Mouse (Mus musculus) forebrain, embryonic 15.5 days (tissue): ENCODE data around the gene Nfs1. TPM values are rescaled to one million over a fixed set of nuclear protein-coding genes. Genes with fewer than 3 reads are reported as not detected.
"Not testable (repeated sequence)": the region's sequence is repeated elsewhere in the genome, so short reads cannot be mapped to it uniquely, and the experiment has no call there.

Source experiments
- ATAC-seq: fragments of 200-750 bp; cut with Nextera tagmentation; replicated peaks from 2 replicates; pipeline ENCODE4 v1.8.0; 2017; ENCODE audit warnings: mild to moderate bottlenecking, moderate TSS enrichment, moderate library complexity
- H3K27ac ChIP-seq: fragments of 300-500 bp; sonication (generic); replicated peaks from 2 replicates; pipeline ENCODE4 v1.5.1; 2015; ENCODE audit warnings: mild to moderate bottlenecking, inconsistent platforms
- H3K27me3 ChIP-seq: fragments of 300-500 bp; sonication (generic); 2 replicates; pipeline ENCODE4 v1.6.1; 2015; ENCODE audit warnings: inconsistent platforms
- H3K36me3 ChIP-seq: fragments of 300-500 bp; sonication (generic); 2 replicates; pipeline ENCODE4 v1.6.1; 2015; ENCODE audit warnings: mild to moderate bottlenecking, inconsistent platforms
- H3K4me1 ChIP-seq: fragments of 300-500 bp; sonication (generic); 2 replicates; pipeline ENCODE4 v1.6.1; 2015; ENCODE audit warnings: inconsistent platforms
- H3K4me2 ChIP-seq: fragments of 300-500 bp; sonication (generic); replicated peaks from 2 replicates; pipeline ENCODE4 v1.6.1; 2015; ENCODE audit warnings: mild to moderate bottlenecking, inconsistent platforms
- H3K4me3 ChIP-seq: fragments of 300-500 bp; sonication (generic); 2 replicates; pipeline ENCODE4 v1.5.1; 2015; ENCODE audit warnings: mild to moderate bottlenecking, inconsistent platforms
- H3K9ac ChIP-seq: fragments of 300-500 bp; sonication (generic); replicated peaks from 2 replicates; pipeline ENCODE4 v1.6.1; 2015; ENCODE audit warnings: mild to moderate bottlenecking, inconsistent platforms
- H3K9me3 ChIP-seq: fragments of 300-500 bp; sonication (generic); 2 replicates; pipeline ENCODE4 v1.6.1; 2016; ENCODE audit warnings: inconsistent platforms
- WGBS: fragments of 180-500 bp; shearing (Covaris S2); methylation state at CpG from one replicate; pipeline ENCODE4 v1.1.7; 2015; ENCODE audit warnings: mixed read lengths; 5-methylcytosine and 5-hydroxymethylcytosine counted together
- polyA plus RNA-seq: library from polyadenylated mRNA; unstranded; fragments of >200 nt; fragmentation: Nextera tagmentation; extraction: Ambion mirVana; gene quantifications from 2 replicates; pipeline ENCODE4 v1.2.1, GENCODE M21; 2015

Gene Nfs1
- polyA plus RNA-seq, 1 experiment from 2014 or later = 40.7 TPM

GRCm38 (mm10) chr2:156135695-156136094, 8.3 kb downstream of the Nfs1 start:
- 90% methylated on average over 6 of the region's 6 CpGs for WGBS
- H3K4me3 ChIP-seq = no peak overlapping the region
- peaks cover 6% of the 10 kb centered on the region; the same call in 1 of the 2 replicates for H3K36me3 ChIP-seq
- no peak for ATAC-seq
- H3K27ac ChIP-seq = no peak overlapping the region
- H3K9me3 ChIP-seq = no peaks in the 10 kb centered on the region
- no peak overlapping the region for H3K4me2 ChIP-seq
- H3K27me3 ChIP-seq = no peaks in the 10 kb centered on the region
- no peaks in the 10 kb centered on the region for H3K4me1 ChIP-seq
- no peak overlapping the region for H3K9ac ChIP-seq

GRCm38 (mm10) chr2:156134161-156134560, 9.8 kb downstream of the Nfs1 start:
- Histone ChIP-seq H3K27ac (no peak overlapping the region), H3K4me1 (no peaks in the 10 kb centered on the region), H3K4me3 (no peak overlapping the region), H3K9me3 (no peaks in the 10 kb centered on the region), H3K36me3 (peaks cover 6% of the 10 kb centered on the region; the same call in 1 of the 2 replicates), H3K4me2 (no peak overlapping the region), H3K27me3 (no peaks in the 10 kb centered on the region), H3K9ac (no peak overlapping the region)
- no peak for ATAC-seq
- 87% methylated on average over 5 of the region's 5 CpGs for WGBS

- H3K36me3 ChIP-seq = peaks cover 15% of the 10 kb centered on the region
- H3K27ac ChIP-seq = no peak within 1 kb of the TSS
- no peak within 1 kb of the TSS for H3K4me2 ChIP-seq
- H3K27me3 ChIP-seq = no peaks in the 10 kb centered on the region
- H3K9me3 ChIP-seq = no peaks in the 10 kb centered on the region
- H3K9ac ChIP-seq = no peak within 1 kb of the TSS
- 98% methylated on average over 5 of the region's 5 CpGs for WGBS
- no peak for ATAC-seq
- no peaks in the 10 kb centered on the region for H3K4me1 ChIP-seq
- no peak within 1 kb of the TSS for H3K4me3 ChIP-seq
Observed at GRCm38 (mm10) chr2:156126992-156127391, 17.0 kb downstream of the Nfs1 start, which contains the start of gene Gm28036. TSS of gene Gm28036 (minus strand) at chr2:156127092.

- H3K9ac ChIP-seq = no peak overlapping the region
- H3K27ac ChIP-seq = no peak overlapping the region
- no peaks in the 10 kb centered on the region for H3K4me1 ChIP-seq
- peaks cover 9% of the 10 kb centered on the region; the same call in 1 of the 2 replicates for H3K36me3 ChIP-seq
- ATAC-seq = no peak
- H3K4me3 ChIP-seq = no peak overlapping the region
- H3K9me3 ChIP-seq = no peaks in the 10 kb centered on the region
- WGBS = 90% methylated on average over 5 of the region's 5 CpGs
- H3K27me3 ChIP-seq = no peaks in the 10 kb centered on the region
- no peak overlapping the region for H3K4me2 ChIP-seq
Observed at GRCm38 (mm10) chr2:156123731-156124130, 20.3 kb downstream of the Nfs1 start.

- Histone ChIP-seq H3K4me2 (no peak overlapping the region), H3K9ac (no peak overlapping the region), H3K27ac (no peak overlapping the region), H3K36me3 (0 out of 2 replicates have a peak, but pooled peaks cover 4% of the 10 kb centered on the region), H3K4me3 (no peak overlapping the region), H3K4me1 (no peaks in the 10 kb centered on the region), H3K27me3 (no peaks in the 10 kb centered on the region), H3K9me3 (no peaks in the 10 kb centered on the region)
- no peak for ATAC-seq
Observed at GRCm38 (mm10) chr2:156119566-156119965, 24.4 kb downstream of the Nfs1 start.

- 24% methylated on average over 5 of the region's 5 CpGs for WGBS
Observed at GRCm38 (mm10) chr2:156112080-156112423, 31.9 kb downstream of the Nfs1 start.

GRCm38 (mm10) chr2:156111358-156112079, 32.5 kb downstream of the Nfs1 start, which contains the start of the genes Cpne1 and Rbm12:
TSS of gene Cpne1 (minus strand) at chr2:156111965.
TSS of gene Rbm12 (minus strand) at chr2:156111978.
- H3K9me3 ChIP-seq = no peaks in the 10 kb centered on the region
- H3K27me3 ChIP-seq = no peaks in the 10 kb centered on the region
- no peaks in the 10 kb centered on the region for H3K36me3 ChIP-seq
- peak within 1 kb of the TSS; percentile 94 for H3K27ac ChIP-seq
- H3K4me2 ChIP-seq = peak within 1 kb of the TSS; percentile 53
- WGBS = under 1% methylated on average over 74 of the region's 74 CpGs
- H3K9ac ChIP-seq = peak within 1 kb of the TSS; percentile 97
- H3K4me3 ChIP-seq = peak within 1 kb of the TSS; percentile 98
- peak; percentile 96 for ATAC-seq
- peaks cover 24% of the 10 kb centered on the region for H3K4me1 ChIP-seq

More at GRCm38 (mm10) chr2:156112080-156112423, 31.9 kb downstream of the Nfs1 start:
- ATAC-seq, H3K9me3 ChIP-seq, H3K27me3 ChIP-seq, H3K36me3 ChIP-seq: not testable (repeated sequence)
- peaks cover 20% of the 10 kb centered on the region for H3K4me1 ChIP-seq
- H3K27ac ChIP-seq = peak overlapping the region; percentile 94
- H3K9ac ChIP-seq = peak overlapping the region; percentile 97
- peak overlapping the region; percentile 53 for H3K4me2 ChIP-seq
- H3K4me3 ChIP-seq = peak overlapping the region; percentile 98

GRCm38 (mm10) chr2:156110627-156111357, 33.2 kb downstream of the Nfs1 start:
- peak overlapping the region; percentile 53 for H3K4me2 ChIP-seq
- WGBS = under 1% methylated on average over 16 of the region's 16 CpGs
- peak; percentile 70 for ATAC-seq

GRCm38 (mm10) chr2:156091926-156092325, 52.1 kb downstream of the Nfs1 start:
- WGBS = 73% methylated on average over 5 of the region's 5 CpGs
- H3K4me1 ChIP-seq = peaks cover 21% of the 10 kb centered on the region
- H3K9ac ChIP-seq = no peak overlapping the region
- H3K4me3 ChIP-seq = no peak overlapping the region
- no peak for ATAC-seq
- H3K4me2 ChIP-seq = no peak overlapping the region
- no peak overlapping the region for H3K27ac ChIP-seq
- no peaks in the 10 kb centered on the region for H3K9me3 ChIP-seq
- H3K36me3 ChIP-seq = peaks cover 26% of the 10 kb centered on the region
- no peaks in the 10 kb centered on the region for H3K27me3 ChIP-seq

More at GRCm38 (mm10) chr2:156110627-156111357, 33.2 kb downstream of the Nfs1 start:
- H3K36me3 ChIP-seq = no peaks in the 10 kb centered on the region
- peak overlapping the region; percentile 98 for H3K4me3 ChIP-seq
- peaks cover 25% of the 10 kb centered on the region for H3K4me1 ChIP-seq
- peak overlapping the region; percentile 97 for H3K9ac ChIP-seq
- peak overlapping the region; percentile 94 for H3K27ac ChIP-seq
- no peaks in the 10 kb centered on the region for H3K9me3 ChIP-seq
- H3K27me3 ChIP-seq = no peaks in the 10 kb centered on the region

GRCm38 (mm10) chr2:156089799-156090198, 54.2 kb downstream of the Nfs1 start:
- Histone ChIP-seq H3K4me2 (no peak overlapping the region), H3K36me3 (peaks cover 6% of the 10 kb centered on the region; the same call in 1 of the 2 replicates), H3K27me3 (no peaks in the 10 kb centered on the region), H3K4me3 (no peak overlapping the region), H3K9ac (no peak overlapping the region), H3K4me1 (peaks cover 21% of the 10 kb centered on the region), H3K27ac (0 out of 2 replicates have a peak overlapping the region, but pooled peaks have one; percentile 28), H3K9me3 (no peaks in the 10 kb centered on the region)
- 17% methylated on average over 1 of the region's 1 CpGs for WGBS
- ATAC-seq = 0 out of 2 replicates have a peak, but pooled peaks have one; percentile 53

- 87% methylated on average over 7 of the region's 7 CpGs for WGBS
- Histone ChIP-seq H3K4me3 (no peak overlapping the region), H3K27me3 (no peaks in the 10 kb centered on the region), H3K4me2 (no peak overlapping the region), H3K27ac (no peak overlapping the region), H3K36me3 (peaks cover 4% of the 10 kb centered on the region; the same call in 1 of the 2 replicates), H3K9me3 (no peaks in the 10 kb centered on the region), H3K4me1 (peaks cover 21% of the 10 kb centered on the region), H3K9ac (no peak overlapping the region)
- no peak for ATAC-seq
Observed at GRCm38 (mm10) chr2:156087391-156088110, 56.4 kb downstream of the Nfs1 start.
